Mouse (Mus musculus) brain, embryonic 14.5 days (tissue): ENCODE measurements at regions not wholly inside any gene's neighbourhood (a gene's known extent, or its start where the extent isn't known, plus 50 kb on each side); places are given as distances from the start of the nearest gene placed in this dataset.

Experiments
- CTCF ChIP-seq: fragments of 200-500 bp; IDR thresholded peaks from 2 replicates; pipeline ENCODE4 v1.5.1; 2012; ENCODE audit warnings: inconsistent platforms, mild to moderate bottlenecking, moderate library complexity, borderline replicate concordance; ENCODE audit not compliant: insufficient read depth, insufficient read length; ENCODE audit errors: extremely low read depth
- POLR2A ChIP-seq: fragments of 200-500 bp; IDR thresholded peaks from 2 replicates; pipeline ENCODE4 v1.6.1; 2012; ENCODE audit warnings: mild to moderate bottlenecking, inconsistent platforms, borderline replicate concordance; ENCODE audit not compliant: poor library complexity, insufficient read depth, insufficient read length, severe bottlenecking; ENCODE audit errors: extremely low read depth

DNA sequence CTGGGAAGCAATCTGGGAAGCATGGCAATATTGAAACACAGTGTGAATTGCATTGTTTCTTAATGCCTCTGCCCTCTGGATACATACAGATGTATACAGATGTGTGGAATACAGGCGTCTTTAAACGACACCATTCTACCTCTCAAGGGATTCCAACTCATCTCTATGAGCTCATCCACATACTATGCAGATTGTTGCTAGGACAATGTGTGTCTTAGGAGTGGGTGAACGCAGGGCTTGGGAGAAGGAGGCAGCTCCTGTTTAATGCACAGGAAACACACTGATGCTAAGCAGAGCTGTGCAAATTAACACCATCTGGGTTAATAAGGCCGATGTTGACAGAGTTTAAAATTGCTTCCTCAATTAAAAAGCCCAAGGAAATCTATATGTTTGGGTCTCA, 149.8 kb upstream of the C9orf72 start:
- TF ChIP-seq POLR2A (no peak), CTCF (no peak)
